Mouse (Mus musculus): ENCODE results near the gene Akap8l.

- TF ChIP-seq POLR2A (IDR thresholded peaks at IDR 0.05; ENCODE audit: borderline replicate concordance, extremely low read depth, low read depth, low read length): no peak
- TF ChIP-seq CTCF (IDR thresholded peaks at IDR 0.05; ENCODE audit: insufficient read depth, low read length): no peak
Measured at GRCm38 (mm10) chr17:32351726-32352125, 1.3 kb upstream of the Akap8l start.
